Mouse (Mus musculus) midbrain, embryonic 14.5 days (tissue): ENCODE results near the gene Alpk3. TPM values are rescaled to one million over a fixed set of nuclear protein-coding genes. Genes with fewer than 3 reads are reported as not detected.
A peak's percentile ranks its signal among the peaks of the same experiment; 100 is the strongest.

ENCODE experiments used
- ATAC-seq: fragments of 200-750 bp; cut with Nextera tagmentation; 2 replicates; pipeline ENCODE4 v1.8.0; 2017; ENCODE audit warnings: moderate number of reproducible peaks, moderate library complexity; ENCODE audit not compliant: low FRiP score, low TSS enrichment
- DNase-seq: peaks from one replicate; pipeline ENCODE4 v3.0.0-alpha.2; 2015
- H3K27ac ChIP-seq: fragments of 300-500 bp; sonication (generic); replicated peaks from 2 replicates; pipeline ENCODE4 v1.5.1; 2014; ENCODE audit warnings: mild to moderate bottlenecking, low read depth, low read length, moderate library complexity
- H3K27me3 ChIP-seq: fragments of 300-500 bp; sonication (generic); 2 replicates; pipeline ENCODE4 v1.6.1; 2014; ENCODE audit warnings: low read length, control low read depth, mixed read lengths; ENCODE audit not compliant: control insufficient read depth, insufficient read depth
- H3K36me3 ChIP-seq: fragments of 300-500 bp; sonication (generic); 2 replicates; pipeline ENCODE4 v1.6.1; 2014; ENCODE audit warnings: low read length, control low read depth; ENCODE audit not compliant: control insufficient read depth, insufficient read depth
- H3K4me1 ChIP-seq: fragments of 300-500 bp; sonication (generic); 2 replicates; pipeline ENCODE4 v1.6.1; 2014; ENCODE audit warnings: mild to moderate bottlenecking, antibody characterized with exemption, low read length, control low read depth; ENCODE audit not compliant: control insufficient read depth, insufficient read depth
- H3K4me2 ChIP-seq: fragments of 300-500 bp; sonication (generic); 2 replicates; pipeline ENCODE4 v1.6.1; 2014; ENCODE audit warnings: mild to moderate bottlenecking, low read length, moderate library complexity
- H3K4me3 ChIP-seq: fragments of 300-500 bp; sonication (generic); replicated peaks from 2 replicates; pipeline ENCODE4 v1.5.1; 2014; ENCODE audit warnings: low read depth, low read length
- H3K9ac ChIP-seq: fragments of 300-500 bp; sonication (generic); replicated peaks from 2 replicates; pipeline ENCODE4 v1.6.1; 2014; ENCODE audit warnings: mild to moderate bottlenecking, low read length, moderate library complexity
- H3K9me3 ChIP-seq: fragments of 300-500 bp; sonication (generic); 2 replicates; pipeline ENCODE4 v1.6.1; 2016; ENCODE audit warnings: low read length, control low read depth, mixed read lengths; ENCODE audit not compliant: control insufficient read depth
- WGBS: fragments of 180-500 bp; shearing (Covaris S2); extraction: QIAGEN DNeasy Blood & Tissue Kit; methylation state at CpG from one replicate; pipeline ENCODE4 v1.1.7; 2014; 5-methylcytosine and 5-hydroxymethylcytosine counted together
- polyA plus RNA-seq: library from polyadenylated mRNA; unstranded; fragments of >200 nt; fragmentation: Nextera tagmentation; extraction: Ambion mirVana; gene quantifications from 2 replicates; pipeline ENCODE4 v1.2.1, GENCODE M21; 2014

Gene Alpk3
- polyA plus RNA-seq, 1 experiment from 2014 or later = 0.12 TPM

- H3K36me3 ChIP-seq = no peaks in the 10 kb centered on the region
- 0 out of 2 replicates have a peak, but pooled peaks cover 5% of the 10 kb centered on the region for H3K9me3 ChIP-seq
- H3K4me3 ChIP-seq = no peak overlapping the region
- H3K4me2 ChIP-seq = no peak overlapping the region
- ATAC-seq (no peak), DNase-seq (no peak)
- H3K4me1 ChIP-seq = no peaks in the 10 kb centered on the region
- 83% methylated on average over 8 of the region's 8 CpGs for WGBS
- no peak overlapping the region for H3K9ac ChIP-seq
- H3K27ac ChIP-seq = no peak overlapping the region
- H3K27me3 ChIP-seq = no peaks in the 10 kb centered on the region
Measured at GRCm38 (mm10) chr7:81124773-81125172, 67.4 kb downstream of the Alpk3 start.

- DNase-seq = peak; percentile 38
- no peaks in the 10 kb centered on the region for H3K27me3 ChIP-seq
- no peaks in the 10 kb centered on the region for H3K36me3 ChIP-seq
- H3K27ac ChIP-seq = no peak overlapping the region; the same call in 1 of the 2 replicates
- no peak overlapping the region for H3K4me3 ChIP-seq
- H3K9me3 ChIP-seq = 0 out of 2 replicates have a peak, but pooled peaks cover 5% of the 10 kb centered on the region
- H3K4me2 ChIP-seq = no peak overlapping the region
- ATAC-seq = no peak
- WGBS = 72% methylated on average over 10 of the region's 10 CpGs
- no peak overlapping the region for H3K9ac ChIP-seq
- H3K4me1 ChIP-seq = no peaks in the 10 kb centered on the region
Measured at GRCm38 (mm10) chr7:81125215-81126175, 68.1 kb downstream of the Alpk3 start.

- no peak for ATAC-seq
- H3K27me3 ChIP-seq = no peaks in the 10 kb centered on the region
- WGBS = 85% methylated on average over 7 of the region's 7 CpGs
- H3K4me2 ChIP-seq = no peak overlapping the region
- no peak overlapping the region for H3K27ac ChIP-seq
- H3K4me1 ChIP-seq = 0 out of 2 replicates have a peak, but pooled peaks cover 2% of the 10 kb centered on the region
- no peak overlapping the region for H3K9ac ChIP-seq
- H3K36me3 ChIP-seq = no peaks in the 10 kb centered on the region
- H3K4me3 ChIP-seq = no peak overlapping the region
- DNase-seq = no peak
- 0 out of 2 replicates have a peak, but pooled peaks cover 5% of the 10 kb centered on the region for H3K9me3 ChIP-seq
Measured at GRCm38 (mm10) chr7:81131864-81132263, 74.5 kb downstream of the Alpk3 start.

- no peak for ATAC-seq
- Histone ChIP-seq H3K36me3 (no peaks in the 10 kb centered on the region), H3K4me1 (0 out of 2 replicates have a peak, but pooled peaks cover 2% of the 10 kb centered on the region), H3K4me2 (no peak overlapping the region), H3K4me3 (no peak overlapping the region), H3K9me3 (0 out of 2 replicates have a peak, but pooled peaks cover 4% of the 10 kb centered on the region), H3K27ac (no peak overlapping the region), H3K27me3 (no peaks in the 10 kb centered on the region), H3K9ac (no peak overlapping the region)
- 7% methylated on average over 2 of the region's 2 CpGs for WGBS
- no peak for DNase-seq
Measured at GRCm38 (mm10) chr7:81132851-81133279, 75.5 kb downstream of the Alpk3 start.

GRCm38 (mm10) chr7:81133416-81133815 lies 76.0 kb downstream of the Alpk3 start:
- H3K36me3 ChIP-seq = no peaks in the 10 kb centered on the region
- no peak overlapping the region for H3K4me3 ChIP-seq
- no peaks in the 10 kb centered on the region for H3K27me3 ChIP-seq
- H3K4me2 ChIP-seq = no peak overlapping the region
- H3K4me1 ChIP-seq = 0 out of 2 replicates have a peak, but pooled peaks cover 2% of the 10 kb centered on the region
- no peaks in the 10 kb centered on the region for H3K9me3 ChIP-seq
- no peak overlapping the region for H3K27ac ChIP-seq
- no peak for ATAC-seq
- WGBS = 55% methylated on average over 6 of the region's 6 CpGs
- H3K9ac ChIP-seq = no peak overlapping the region
- DNase-seq = no peak

GRCm38 (mm10) chr7:81133941-81134340 lies 76.5 kb downstream of the Alpk3 start:
- Histone ChIP-seq H3K9ac (no peak overlapping the region), H3K27ac (no peak overlapping the region), H3K36me3 (no peaks in the 10 kb centered on the region), H3K27me3 (no peaks in the 10 kb centered on the region), H3K4me1 (0 out of 2 replicates have a peak, but pooled peaks cover 2% of the 10 kb centered on the region), H3K4me3 (no peak overlapping the region), H3K9me3 (no peaks in the 10 kb centered on the region), H3K4me2 (no peak overlapping the region)
- DNase-seq (no peak), ATAC-seq (no peak)
- WGBS = 75% methylated on average over 2 of the region's 2 CpGs

- Histone ChIP-seq H3K9ac (no peak overlapping the region; the same call in 1 of the 2 replicates), H3K27ac (no peak overlapping the region), H3K36me3 (no peaks in the 10 kb centered on the region), H3K4me1 (0 out of 2 replicates have a peak, but pooled peaks cover 2% of the 10 kb centered on the region), H3K9me3 (no peaks in the 10 kb centered on the region), H3K4me2 (peak overlapping the region; percentile 25; the same call in 1 of the 2 replicates), H3K4me3 (no peak overlapping the region), H3K27me3 (no peaks in the 10 kb centered on the region)
- ATAC-seq (no peak), DNase-seq (peak; percentile 70)
- 31% methylated on average over 9 of the region's 9 CpGs for WGBS
Measured at GRCm38 (mm10) chr7:81134614-81135067, 77.2 kb downstream of the Alpk3 start.

GRCm38 (mm10) chr7:81137292-81137691 lies 79.9 kb downstream of the Alpk3 start:
- 0 out of 2 replicates have a peak, but pooled peaks cover 2% of the 10 kb centered on the region for H3K4me1 ChIP-seq
- DNase-seq (no peak), ATAC-seq (no peak)
- no peaks in the 10 kb centered on the region for H3K9me3 ChIP-seq
- H3K4me3 ChIP-seq = no peak overlapping the region
- H3K9ac ChIP-seq = no peak overlapping the region
- no peak overlapping the region for H3K4me2 ChIP-seq
- WGBS = 86% methylated on average over 5 of the region's 5 CpGs
- H3K27me3 ChIP-seq = no peaks in the 10 kb centered on the region
- no peak overlapping the region for H3K27ac ChIP-seq
- no peaks in the 10 kb centered on the region for H3K36me3 ChIP-seq
